Mouse (Mus musculus) myocyte (in vitro differentiated cells): ENCODE results near the gene Fgf11.

Source experiments
- CEBPB ChIP-seq: IDR thresholded peaks from 2 replicates; pipeline ENCODE4 v1.6.1; 2011; ENCODE audit warnings: mild to moderate bottlenecking, moderate library complexity; ENCODE audit not compliant: poor library complexity, insufficient read depth, severe bottlenecking
- POLR2A ChIP-seq: IDR thresholded peaks from one replicate; pipeline ENCODE4 v1.6.1; 2011; ENCODE audit warnings: low read depth, mild to moderate bottlenecking, control low read depth, moderate library complexity; ENCODE audit not compliant: insufficient read length
- POLR2AphosphoS2 ChIP-seq: IDR thresholded peaks from one replicate; pipeline ENCODE4 v1.6.1; 2011; ENCODE audit warnings: low read depth, control low read depth; ENCODE audit not compliant: insufficient read length
- SRF ChIP-seq: IDR thresholded peaks from one replicate; pipeline ENCODE4 v1.6.1; 2011; ENCODE audit warnings: low read depth; ENCODE audit not compliant: control insufficient read depth, insufficient read length
- TCF12 ChIP-seq: IDR thresholded peaks from one replicate; pipeline ENCODE4 v1.6.1; 2011; ENCODE audit warnings: mild to moderate bottlenecking, control low read depth; ENCODE audit not compliant: poor library complexity, insufficient read depth, severe bottlenecking
- USF1 ChIP-seq: IDR thresholded peaks from one replicate; pipeline ENCODE4 v1.6.1; 2011; ENCODE audit warnings: low read depth, mild to moderate bottlenecking, control low read depth, moderate library complexity

DNA sequence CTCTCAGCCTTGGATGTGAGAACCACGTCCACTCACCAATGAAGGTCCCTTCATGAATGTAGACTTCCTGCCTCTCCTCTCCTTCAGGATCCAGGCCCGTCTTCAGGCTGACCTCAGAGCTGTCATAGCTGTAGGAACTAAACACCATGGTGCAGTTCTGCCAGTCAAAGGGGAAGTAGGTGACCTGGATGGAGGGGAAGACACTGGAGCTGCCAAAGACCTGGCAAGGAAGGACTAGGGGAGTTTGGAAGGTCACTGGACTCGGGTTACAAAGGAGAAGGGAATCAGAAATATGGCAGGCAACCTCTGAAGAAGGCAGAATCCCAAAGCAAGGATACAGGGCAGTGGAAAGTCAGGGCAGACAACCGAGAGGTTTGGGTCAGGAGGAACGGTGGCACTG is 8.2 kb downstream of the Fgf11 start:
- no peak for TF ChIP-seq POLR2AphosphoS2
- TF ChIP-seq POLR2A = no peak
- TF ChIP-seq CEBPB = no peak
- TF ChIP-seq SRF = no peak
- no peak for TF ChIP-seq USF1
- TF ChIP-seq TCF12 = no peak
